Mouse (Mus musculus) mesoderm, embryonic 11.5 days (tissue): ENCODE data around the gene Ehbp1l1.

Experiments
- DNase-seq: peaks from one replicate; pipeline ENCODE4 v3.0.0-alpha.2; 2012; ENCODE audit warnings: low read depth, low spot score

Ehbp1l1 gene

GRCm38 (mm10) chr19:5668372-5668771, 57.7 kb downstream of the Ehbp1l1 start:
- DNase-seq, result no peak

DNA sequence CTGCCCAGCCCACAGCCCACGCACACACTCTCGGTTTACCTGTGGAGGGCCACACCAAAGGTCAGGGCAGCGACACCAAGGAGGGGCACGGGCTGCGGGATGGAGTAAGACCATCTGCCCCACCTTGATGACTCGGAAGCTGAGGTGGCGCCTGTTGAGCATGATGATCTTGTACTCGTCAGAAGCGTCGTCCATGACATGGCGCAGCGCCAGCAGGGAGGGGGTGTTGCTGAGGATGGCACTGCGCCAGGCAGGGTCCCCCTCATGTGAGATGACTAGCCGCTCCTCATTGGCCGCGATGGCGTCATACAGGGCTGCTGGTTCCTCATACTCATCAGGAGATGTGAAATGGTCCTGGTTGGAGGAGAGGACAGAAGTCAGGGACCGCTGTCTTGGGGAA, 59.7 kb downstream of the Ehbp1l1 start:
- no peak for DNase-seq

GRCm38 (mm10) chr19:5665465-5665864, 60.7 kb downstream of the Ehbp1l1 start:
- DNase-seq, result no peak

DNA sequence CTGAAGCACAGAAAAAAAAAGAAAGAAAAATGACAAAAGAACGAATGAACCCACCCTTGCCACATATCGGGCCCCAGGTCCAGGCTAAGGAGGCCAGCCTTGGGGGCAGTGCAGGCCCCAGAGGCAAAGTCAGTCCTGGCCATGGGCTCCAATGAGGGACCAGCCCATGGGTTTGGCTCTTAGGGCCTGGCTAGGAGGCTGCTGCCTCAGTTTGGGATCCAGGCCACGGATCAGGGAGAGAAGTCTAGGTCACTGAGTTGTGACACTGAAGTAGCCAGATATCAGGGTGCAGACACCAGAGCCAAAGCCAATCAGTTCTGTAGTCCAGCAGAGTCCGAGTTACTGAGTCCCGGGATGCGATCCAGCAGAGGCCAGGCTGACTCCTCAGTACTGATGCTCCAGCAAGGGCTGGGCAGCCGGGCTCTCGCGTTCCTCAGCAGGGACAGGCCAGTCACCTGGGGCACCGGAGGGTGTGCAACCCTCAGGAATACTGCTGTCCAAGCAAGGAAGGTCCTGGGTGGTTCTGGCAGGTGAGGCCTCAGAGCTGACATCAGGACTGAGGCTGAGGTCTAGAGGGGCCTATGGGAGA, 61.4 kb downstream of the Ehbp1l1 start:
- DNase-seq, result no peak

- peak; percentile 91 for DNase-seq
Measured at GRCm38 (mm10) chr19:5662981-5663913, 62.9 kb downstream of the Ehbp1l1 start, which contains the start of gene Sipa1. Gene Sipa1, minus strand, starts transcription at chr19:5663707.

DNA sequence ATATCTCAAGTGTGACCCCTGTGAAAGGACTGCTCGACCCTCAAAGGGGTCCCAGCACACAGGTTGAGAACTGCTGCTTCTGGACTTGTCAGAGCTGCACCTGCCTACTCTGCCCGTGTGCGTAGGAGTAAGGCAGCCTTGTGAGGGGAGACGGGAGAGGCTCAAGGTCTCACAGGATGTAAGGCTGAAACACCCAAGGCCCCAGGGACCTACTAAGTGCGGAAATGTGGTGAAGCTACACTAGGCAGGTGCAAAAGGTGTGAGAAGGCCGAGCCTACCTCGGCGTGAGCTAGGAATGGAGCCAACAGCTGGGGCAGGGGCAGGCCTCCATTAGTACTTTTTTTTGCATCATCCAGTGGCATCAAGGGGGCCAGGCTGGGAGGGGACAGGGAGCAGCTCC, 63.8 kb downstream of the Ehbp1l1 start:
- DNase-seq, result no peak

- DNase-seq, result no peak
Measured at GRCm38 (mm10) chr19:5660942-5661751, 65.0 kb downstream of the Ehbp1l1 start.
